Mouse (Mus musculus) kidney, adult 2 months (tissue): ENCODE data around the gene Gpr152.

Source experiments
- CTCF ChIP-seq: fragments of 200-500 bp; conservative IDR thresholded peaks from 2 replicates; pipeline ENCODE4 v1.5.1; 2011; ENCODE audit warnings: low read depth, mild to moderate bottlenecking, control low read depth, low read length, moderate library complexity, mixed read lengths; ENCODE audit not compliant: insufficient read depth, insufficient read length
- POLR2A ChIP-seq: fragments of 200-500 bp; IDR thresholded peaks from one replicate; pipeline ENCODE4 v1.6.1; 2011; ENCODE audit warnings: low read depth, low read length, control low read depth

- TF ChIP-seq POLR2A (no peak), CTCF (no peak)
Observed at GRCm38 (mm10) chr19:4120496-4120895, 19.1 kb upstream of the Gpr152 start.
